Mouse (Mus musculus) embryonic facial prominence, embryonic 11.5 days (tissue): ENCODE measurements around the gene Nfe2l1. TPM values are rescaled to one million over a fixed set of nuclear protein-coding genes. Genes with fewer than 3 reads are reported as not detected.

Source experiments
- ATAC-seq: fragments of 200-750 bp; cut with Nextera tagmentation; replicated peaks from 2 replicates; pipeline ENCODE4 v1.8.0; 2017; ENCODE audit warnings: low read depth; ENCODE audit not compliant: insufficient number of reproducible peaks, low FRiP score, low TSS enrichment
- DNase-seq: peaks from one replicate; pipeline ENCODE4 v3.0.0-alpha.2; 2015; ENCODE audit warnings: low spot score
- H3K27ac ChIP-seq: fragments of 300-500 bp; sonication (generic); replicated peaks from 2 replicates; pipeline ENCODE4 v1.5.1; 2014; ENCODE audit warnings: mild to moderate bottlenecking, low read depth, low read length, control low read depth
- H3K27me3 ChIP-seq: fragments of 300-500 bp; sonication (generic); 2 replicates; pipeline ENCODE4 v1.6.1; 2014; ENCODE audit warnings: mild to moderate bottlenecking, low read length, moderate library complexity, mixed read lengths; ENCODE audit not compliant: control insufficient read depth, insufficient read depth
- H3K36me3 ChIP-seq: fragments of 300-500 bp; sonication (generic); replicated peaks from 2 replicates; pipeline ENCODE4 v1.6.1; 2014; ENCODE audit warnings: low read depth, mild to moderate bottlenecking, low read length, moderate library complexity, mixed read lengths; ENCODE audit not compliant: control insufficient read depth, insufficient read depth
- H3K4me1 ChIP-seq: fragments of 300-500 bp; sonication (generic); 2 replicates; pipeline ENCODE4 v1.6.1; 2014; ENCODE audit warnings: low read length, mixed read lengths; ENCODE audit not compliant: control insufficient read depth, insufficient read depth
- H3K4me2 ChIP-seq: fragments of 300-500 bp; sonication (generic); 2 replicates; pipeline ENCODE4 v1.6.1; 2014; ENCODE audit warnings: low read depth, mild to moderate bottlenecking, control low read depth, low read length, moderate library complexity
- H3K4me3 ChIP-seq: fragments of 300-500 bp; sonication (generic); 2 replicates; pipeline ENCODE4 v1.5.1; 2014; ENCODE audit warnings: low read depth, low read length, control low read depth
- H3K9ac ChIP-seq: fragments of 300-500 bp; sonication (generic); replicated peaks from 2 replicates; pipeline ENCODE4 v1.6.1; 2014; ENCODE audit warnings: mild to moderate bottlenecking, control low read depth, low read length
- H3K9me3 ChIP-seq: fragments of 300-500 bp; sonication (generic); replicated peaks from 2 replicates; pipeline ENCODE4 v1.6.1; 2016; ENCODE audit warnings: mild to moderate bottlenecking, low read length, inconsistent platforms, mixed read lengths; ENCODE audit not compliant: control insufficient read depth
- WGBS: fragments of 180-500 bp; shearing (Covaris S2); extraction: QIAGEN DNeasy Blood & Tissue Kit; methylation state at CpG from one replicate; pipeline ENCODE4 v1.1.7; 2014; 5-methylcytosine and 5-hydroxymethylcytosine counted together
- polyA plus RNA-seq: library from polyadenylated mRNA; unstranded; fragments of >200 nt; fragmentation: Nextera tagmentation; extraction: Ambion mirVana; gene quantifications from 2 replicates; pipeline ENCODE4 v1.2.1, GENCODE M21; 2014

Nfe2l1 gene
- polyA plus RNA-seq, 1 experiment from 2014 or later = 32.5 TPM

- 15% methylated on average over 11 of the region's 11 CpGs for WGBS
- Histone ChIP-seq H3K27me3 (no peaks in the 10 kb centered on the region), H3K4me2 (no peak overlapping the region), H3K36me3 (no peaks in the 10 kb centered on the region), H3K4me3 (no peak overlapping the region), H3K27ac (peak overlapping the region; percentile 86), H3K9me3 (no peaks in the 10 kb centered on the region), H3K9ac (peak overlapping the region; percentile 23), H3K4me1 (peaks cover 22% of the 10 kb centered on the region)
- DNase-seq = peak; percentile 32
- peak; percentile 15; the same call in 1 of the 2 replicates for ATAC-seq
Observed at GRCm38 (mm10) chr11:96873601-96874140, 43.9 kb upstream of the Nfe2l1 start.

- Histone ChIP-seq H3K4me2 (peak overlapping the region; percentile 2), H3K36me3 (no peaks in the 10 kb centered on the region), H3K27ac (peak overlapping the region; percentile 86), H3K4me1 (peaks cover 22% of the 10 kb centered on the region), H3K9me3 (no peaks in the 10 kb centered on the region), H3K4me3 (no peak overlapping the region), H3K9ac (peak overlapping the region; percentile 52), H3K27me3 (no peaks in the 10 kb centered on the region)
- peak; percentile 74 for DNase-seq
- ATAC-seq = 0 out of 2 replicates have a peak, but pooled peaks have one; percentile 17
- WGBS = 2% methylated on average over 24 of the region's 24 CpGs
Observed at GRCm38 (mm10) chr11:96872441-96873379, 42.9 kb upstream of the Nfe2l1 start.

GRCm38 (mm10) chr11:96867149-96867548 is 37.4 kb upstream of the Nfe2l1 start:
- ATAC-seq = peak; percentile 66
- no peaks in the 10 kb centered on the region for H3K9me3 ChIP-seq
- H3K4me3 ChIP-seq = no peak overlapping the region
- no peak overlapping the region for H3K4me2 ChIP-seq
- no peak overlapping the region for H3K27ac ChIP-seq
- no peak overlapping the region for H3K9ac ChIP-seq
- DNase-seq = peak; percentile 85
- H3K27me3 ChIP-seq = no peaks in the 10 kb centered on the region
- 14% methylated on average over 5 of the region's 5 CpGs for WGBS
- H3K36me3 ChIP-seq = no peaks in the 10 kb centered on the region
- H3K4me1 ChIP-seq = peaks cover 6% of the 10 kb centered on the region

- Histone ChIP-seq H3K27me3 (no peaks in the 10 kb centered on the region), H3K4me2 (peak overlapping the region; percentile 30), H3K27ac (no peak overlapping the region), H3K36me3 (no peaks in the 10 kb centered on the region), H3K9ac (no peak overlapping the region; the same call in 1 of the 2 replicates), H3K4me1 (peaks cover 6% of the 10 kb centered on the region), H3K9me3 (no peaks in the 10 kb centered on the region), H3K4me3 (no peak overlapping the region)
- peak; percentile 40; the same call in 1 of the 2 replicates for ATAC-seq
- peak; percentile 70 for DNase-seq
- WGBS = 16% methylated on average over 26 of the region's 26 CpGs
Observed at GRCm38 (mm10) chr11:96863206-96863995, 33.6 kb upstream of the Nfe2l1 start.

- H3K4me3 ChIP-seq = no peak overlapping the region
- no peak for ATAC-seq
- 68% methylated on average over 12 of the region's 12 CpGs for WGBS
- H3K9me3 ChIP-seq = no peaks in the 10 kb centered on the region
- H3K36me3 ChIP-seq = no peaks in the 10 kb centered on the region
- no peaks in the 10 kb centered on the region for H3K27me3 ChIP-seq
- no peak for DNase-seq
- peaks cover 6% of the 10 kb centered on the region for H3K4me1 ChIP-seq
- H3K9ac ChIP-seq = 0 out of 2 replicates have a peak overlapping the region, but pooled peaks have one; percentile 18
- H3K27ac ChIP-seq = no peak overlapping the region
- H3K4me2 ChIP-seq = peak overlapping the region; percentile 83
Observed at GRCm38 (mm10) chr11:96862534-96862933, 32.8 kb upstream of the Nfe2l1 start.

GRCm38 (mm10) chr11:96861878-96862289 is 32.1 kb upstream of the Nfe2l1 start:
- peaks cover 6% of the 10 kb centered on the region for H3K4me1 ChIP-seq
- no peaks in the 10 kb centered on the region for H3K36me3 ChIP-seq
- peak; percentile 97 for DNase-seq
- H3K9me3 ChIP-seq = no peaks in the 10 kb centered on the region
- ATAC-seq = peak; percentile 75
- H3K27me3 ChIP-seq = no peaks in the 10 kb centered on the region
- WGBS = 0% methylated on average over 31 of the region's 31 CpGs
- H3K4me2 ChIP-seq = peak overlapping the region; percentile 83
- H3K4me3 ChIP-seq = peak overlapping the region; percentile 32
- peak overlapping the region; percentile 44; the same call in 1 of the 2 replicates for H3K9ac ChIP-seq
- H3K27ac ChIP-seq = no peak overlapping the region

- Histone ChIP-seq H3K4me3 (peak overlapping the region; percentile 32), H3K9me3 (no peaks in the 10 kb centered on the region), H3K27ac (no peak overlapping the region), H3K4me2 (peak overlapping the region; percentile 83), H3K9ac (peak overlapping the region; percentile 44; the same call in 1 of the 2 replicates), H3K27me3 (no peaks in the 10 kb centered on the region), H3K36me3 (no peaks in the 10 kb centered on the region), H3K4me1 (peaks cover 6% of the 10 kb centered on the region)
- 1% methylated on average over 20 of the region's 20 CpGs for whole genome bisulfite sequencing
- ATAC-seq (no peak), DNase-seq (no peak)
Observed at GRCm38 (mm10) chr11:96861446-96861845, 31.7 kb upstream of the Nfe2l1 start.
